Mouse (Mus musculus) adipose tissue, adult 10 weeks (tissue): ENCODE data around the gene Atf2. TPM values are rescaled to one million over a fixed set of nuclear protein-coding genes. Genes with fewer than 3 reads are reported as not detected.

ENCODE experiments used
- polyA plus RNA-seq: library from polyadenylated mRNA; stranded (reverse); fragments of 350-450 nt; fragmentation: Illumina TruSeq; extraction: RNeasy Lipid Tissue Mini Kit (QIAGEN cat#74804); gene quantifications from one replicate; pipeline ENCODE4 v1.2.3, GENCODE M21; 2014; ENCODE audit warnings: low read depth, low replicate concordance

Gene Atf2
- polyA plus RNA-seq = 26.6 TPM

DNA sequence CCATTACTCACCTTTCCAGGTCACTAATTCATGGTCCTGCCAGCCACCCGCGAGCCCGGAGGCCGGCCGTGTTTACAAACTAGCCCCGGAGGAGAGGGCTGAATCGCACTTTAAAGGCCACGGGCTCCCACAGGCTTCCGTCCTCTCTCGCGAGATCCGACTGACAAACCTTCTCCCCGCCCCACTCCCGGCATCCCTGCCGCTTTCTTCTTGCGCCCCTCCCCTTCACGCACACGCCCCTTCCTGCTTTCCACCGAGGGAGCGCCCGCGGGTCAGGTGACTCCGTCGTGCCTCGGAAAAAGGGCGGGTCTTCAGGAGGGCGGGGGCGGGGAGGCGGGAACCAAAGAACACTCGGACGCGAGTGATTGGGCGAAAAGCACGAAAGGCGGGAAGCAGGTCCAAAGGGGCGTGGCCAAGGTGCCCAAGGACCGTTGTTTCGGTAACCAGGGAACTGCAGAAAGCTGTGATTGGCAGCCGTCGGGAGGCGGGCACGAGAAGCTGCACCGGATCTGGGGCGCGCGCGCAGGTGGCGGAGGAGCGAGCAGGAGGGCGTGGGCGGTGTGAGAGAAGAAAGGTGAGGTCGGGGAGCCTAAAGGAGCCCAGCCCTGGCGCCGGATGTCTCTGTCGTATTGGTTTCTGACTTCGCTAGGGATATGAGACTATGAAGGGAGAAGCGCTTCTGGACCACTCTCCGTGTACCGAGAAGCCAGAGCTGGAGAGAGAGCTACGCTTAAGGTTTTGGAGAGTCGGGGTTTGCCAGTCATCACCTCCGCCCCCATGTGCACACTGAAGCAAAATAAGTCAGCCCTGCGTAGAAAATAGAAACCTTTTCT, at the start of gene Atf2:
Atf2 (minus strand) TSS at position 176 of the 833 bp plus-strand sequence.

DNA sequence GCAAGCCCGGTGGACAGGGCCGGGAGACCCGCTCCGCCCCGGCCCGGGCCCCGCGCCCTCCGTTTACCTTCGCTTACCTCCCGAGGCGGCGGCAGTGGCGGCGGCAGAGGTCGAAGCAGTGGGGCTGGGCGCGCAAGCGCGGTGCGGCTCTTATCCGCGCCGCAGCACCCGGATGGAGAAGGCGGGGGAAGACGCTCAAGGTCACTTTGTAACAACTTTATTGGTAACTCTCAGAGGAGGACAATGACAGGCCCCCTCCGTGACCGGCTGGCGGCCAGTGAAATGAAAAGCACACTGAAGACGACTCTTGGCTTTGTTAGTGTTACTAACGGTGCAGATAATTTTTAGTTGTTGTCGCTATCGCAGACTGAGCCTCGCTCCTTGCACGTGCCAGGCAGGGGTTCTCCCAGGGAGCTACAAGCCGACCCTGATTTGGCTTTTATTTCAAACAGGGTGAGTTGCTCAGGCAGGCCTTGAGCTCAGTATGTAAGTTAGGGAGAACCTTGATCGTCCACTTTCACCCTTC, 18.8 kb upstream of the Atf2 start, which contains the start of gene Atp5g3:
Atp5g3 (minus strand) TSS at position 152 of the 526 bp plus-strand sequence.

DNA sequence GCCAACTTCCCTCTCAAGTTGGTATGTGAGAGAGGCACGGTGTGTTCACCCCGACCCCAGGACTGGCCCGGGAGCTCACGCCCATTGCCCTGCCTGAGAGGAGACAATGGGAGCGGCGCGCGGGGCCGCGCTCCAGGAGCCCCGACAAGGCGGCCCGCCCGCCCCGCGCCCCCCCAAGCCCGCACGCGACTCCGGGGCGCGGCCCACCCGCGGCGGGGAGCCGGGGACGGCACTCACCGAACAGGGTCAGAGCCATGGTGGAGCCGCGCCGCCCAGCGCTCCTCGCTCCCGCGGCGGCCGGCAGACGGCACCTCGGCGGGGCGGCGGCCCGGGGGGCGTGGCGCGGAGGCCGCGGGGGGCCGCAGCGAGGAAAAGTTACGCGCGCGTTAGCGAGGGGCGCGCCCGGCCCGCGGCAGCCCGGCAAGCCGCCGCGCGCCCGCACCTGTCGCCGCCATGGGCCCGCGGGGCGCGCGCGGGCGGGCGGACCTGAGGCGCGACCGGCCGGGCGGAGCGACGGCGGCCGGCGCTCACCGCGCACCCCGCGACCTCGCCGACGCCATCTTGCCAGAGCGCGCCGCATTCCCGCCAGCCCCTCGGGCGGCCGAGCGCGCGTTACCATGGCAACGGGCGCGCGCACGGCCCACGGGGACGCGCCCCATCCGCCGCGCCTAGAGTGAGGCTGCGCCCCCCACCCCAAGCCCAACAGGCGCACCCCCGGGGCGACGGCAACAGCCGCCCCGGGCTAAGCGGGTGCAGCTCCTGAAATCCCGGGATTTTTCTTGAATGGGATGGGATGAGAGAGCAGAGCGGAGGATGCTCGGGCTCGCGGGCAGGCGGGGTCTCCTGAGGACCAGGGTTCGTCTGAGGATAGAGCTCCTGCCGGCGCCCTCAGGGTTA, 117.4 kb downstream of the Atf2 start, which contains the start of gene Chn1:
Chn1 (minus strand) TSS at position 561 of the 897 bp plus-strand sequence.

Other genes starting within 250 kb of the Atf2 start
- gene Chn1, start 117.3 kb downstream of the Atf2 start, polyA plus RNA-seq = 13.9 TPM
- gene Atp5g3, start 18.7 kb upstream of the Atf2 start, polyA plus RNA-seq = 557 TPM